Mouse (Mus musculus) heart, adult 2 months (tissue): Measurements from ENCODE around the gene C2. TPM values are rescaled to one million over a fixed set of nuclear protein-coding genes. Genes with fewer than 3 reads are reported as not detected.
A peak's percentile ranks its signal among the peaks of the same experiment; 100 is the strongest.

ENCODE experiments used
- DNase-seq, 2 experiments: peaks; one replicate each; pipeline ENCODE4 v3.0.0; 2021
- H3K27ac ChIP-seq: fragments of 200-600 bp; 2 replicates; pipeline ENCODE4 v1.8.1; 2022
- H3K27me3 ChIP-seq: fragments of 200-500 bp; 2 replicates; pipeline ENCODE4 v1.6.1; 2012; ENCODE audit warnings: mild to moderate bottlenecking, low read length, inconsistent platforms, mixed read lengths; ENCODE audit not compliant: control insufficient read depth, insufficient read depth
- H3K36me3 ChIP-seq: fragments of 200-500 bp; 2 replicates; pipeline ENCODE4 v1.6.1; 2012; ENCODE audit warnings: low read length, inconsistent platforms; ENCODE audit not compliant: control insufficient read depth, insufficient read depth
- H3K4me1 ChIP-seq: fragments of 200-500 bp; 2 replicates; pipeline ENCODE4 v1.6.1; 2011; ENCODE audit warnings: low read length; ENCODE audit not compliant: control insufficient read depth, insufficient read depth
- H3K4me3 ChIP-seq: fragments of 200-600 bp; 2 replicates; pipeline ENCODE4 v1.8.1; 2022
- H3K79me2 ChIP-seq: fragments of 200-500 bp; replicated peaks from 2 replicates; pipeline ENCODE4 v1.6.1; 2012; ENCODE audit warnings: mild to moderate bottlenecking, inconsistent platforms, low read length, moderate library complexity, mixed read lengths; ENCODE audit not compliant: control insufficient read depth, insufficient read depth
- H3K9ac ChIP-seq: fragments of 200-500 bp; 2 replicates; pipeline ENCODE4 v1.6.1; 2012; ENCODE audit warnings: low read depth, mild to moderate bottlenecking, control low read depth, inconsistent platforms, low read length, mixed read lengths
- CTCF ChIP-seq: fragments of 200-600 bp; IDR thresholded peaks from 2 replicates; pipeline ENCODE4 v1.8.1; 2022; ENCODE audit warnings: antibody characterized with exemption, mild to moderate bottlenecking, moderate library complexity
- EP300 ChIP-seq: fragments of 200-500 bp; IDR thresholded peaks from 2 replicates; pipeline ENCODE4 v1.6.1; 2011; ENCODE audit warnings: low read depth, low read length, control low read depth; ENCODE audit not compliant: insufficient read depth
- POLR2A ChIP-seq: fragments of 200-500 bp; IDR thresholded peaks from 2 replicates; pipeline ENCODE4 v1.6.1; 2011; ENCODE audit warnings: mild to moderate bottlenecking, low read depth, low read length, control low read depth; ENCODE audit not compliant: insufficient read depth
- WGBS: fragments of 180-500 bp; shearing (Covaris S2); methylation state at CpG from one replicate; pipeline ENCODE4 v1.1.7; 2018; 5-methylcytosine and 5-hydroxymethylcytosine counted together
- intact Hi-C: fragments of 180-260 bp; cut with DNase I; formaldehyde crosslinking; loops from one replicate; pipeline ENCODE4 v1.15.1; 2025
- long read RNA-seq: library from polyadenylated mRNA; stranded (forward); transcript quantifications from one replicate; pipeline ENCODE4 v2.0.0, GENCODE M21; 2021
- polyA plus RNA-seq: library from polyadenylated mRNA; depleted of rRNA; stranded (reverse); fragments of >200 nt; gene quantifications from 2 replicates; pipeline ENCODE4 v1.2.3, GENCODE M21; 2012; rRNA removed
- total RNA-seq, 2 experiments: library from RNA; stranded (reverse); gene quantifications; 2 replicates each; pipeline ENCODE4 v1.2.3; 2021

The C2 gene
- total RNA-seq (1 to 10 TPM; 1.8 to 3.1 TPM), polyA plus RNA-seq (4.5 and 8.1 TPM in 2 replicates)
- long read RNA-seq, partial matches to known transcripts, result 1 of 3 reads
- long read RNA-seq, other reads (novel, unspliced or antisense), result 0 of 3 reads

DNA sequence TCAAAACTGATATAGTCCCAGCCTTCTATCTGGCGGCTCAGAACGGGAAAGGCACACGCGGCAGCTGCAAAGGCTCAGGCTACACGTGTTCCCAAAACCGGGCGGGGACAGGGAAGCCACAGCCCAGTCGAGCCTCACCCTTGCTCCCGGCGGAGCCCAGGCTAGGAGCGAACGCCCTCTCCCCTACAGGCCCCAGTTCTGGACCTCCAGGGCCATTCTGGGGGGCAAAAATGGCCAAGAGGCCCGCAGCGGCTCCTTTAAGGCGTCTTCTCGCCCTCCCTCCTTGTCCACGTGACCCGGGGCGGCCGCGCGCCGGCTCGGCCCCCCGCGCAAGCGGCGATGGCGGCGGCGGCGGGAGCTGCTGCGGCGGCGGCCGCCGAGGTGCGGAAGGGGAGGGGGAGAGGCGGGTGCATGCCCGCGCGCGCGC is at the start of gene C2, which contains the start of gene Ehmt2:
TSS of gene C2 (minus strand) at position 106 of the 427 bp plus-strand sequence.
TSS of gene Ehmt2 (plus strand) at position 310 of the 427 bp plus-strand sequence.
- intact Hi-C loops, result no loop called here
- Histone ChIP-seq H3K9ac (peak within 1 kb of the TSS; percentile 82), H3K36me3 (no peaks in the 10 kb centered on the region), H3K79me2 (no peaks in the 10 kb centered on the region), H3K27me3 (no peaks in the 10 kb centered on the region), H3K27ac (peak within 1 kb of the TSS; percentile 99), H3K4me1 (peaks cover 5% of the 10 kb centered on the region), H3K4me3 (peak within 1 kb of the TSS; percentile 80)
- no peak for TF ChIP-seq CTCF
- peak; percentile 58 for TF ChIP-seq POLR2A
- TF ChIP-seq EP300, result 0 out of 2 replicates have a peak, but pooled peaks have one; percentile 45
- WGBS, result 2% methylated on average over 19 of the region's 44 CpGs
- DNase-seq, result peak; percentile 90

DNA sequence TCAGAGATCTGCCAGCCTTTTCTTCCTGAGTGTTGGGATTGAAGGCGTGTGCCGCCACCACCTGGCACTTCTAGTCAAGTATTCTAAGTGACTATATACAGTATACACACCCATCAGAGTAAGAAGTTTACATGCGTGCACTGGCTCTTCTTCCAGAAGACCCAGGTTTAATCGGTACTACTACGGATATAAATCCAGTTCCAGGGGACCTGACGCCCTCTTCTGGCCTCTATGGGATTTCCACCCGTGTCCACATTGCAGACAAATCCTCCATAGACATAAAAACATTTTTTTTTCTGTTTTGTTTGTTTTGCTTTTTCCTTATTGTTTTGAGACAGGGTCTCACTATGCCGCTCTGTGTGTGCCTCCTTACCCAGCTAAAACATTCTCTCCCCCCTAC is 49.5 kb upstream of the C2 start:
- H3K4me3 ChIP-seq, result no peak overlapping the region
- no peaks in the 10 kb centered on the region for H3K79me2 ChIP-seq
- no peaks in the 10 kb centered on the region for H3K27me3 ChIP-seq
- no peaks in the 10 kb centered on the region; the same call in 1 of the 2 replicates for H3K4me1 ChIP-seq
- no peaks in the 10 kb centered on the region for H3K36me3 ChIP-seq
- no peak overlapping the region for H3K9ac ChIP-seq
- DNase-seq, result no peak
- WGBS, result 20% methylated on average over 8 of the region's 8 CpGs
- H3K27ac ChIP-seq, result no peak overlapping the region
- TF ChIP-seq EP300, result no peak
- TF ChIP-seq CTCF, result peak; percentile 69
- TF ChIP-seq POLR2A, result no peak
- intact Hi-C loops, result no loop called here

DNA sequence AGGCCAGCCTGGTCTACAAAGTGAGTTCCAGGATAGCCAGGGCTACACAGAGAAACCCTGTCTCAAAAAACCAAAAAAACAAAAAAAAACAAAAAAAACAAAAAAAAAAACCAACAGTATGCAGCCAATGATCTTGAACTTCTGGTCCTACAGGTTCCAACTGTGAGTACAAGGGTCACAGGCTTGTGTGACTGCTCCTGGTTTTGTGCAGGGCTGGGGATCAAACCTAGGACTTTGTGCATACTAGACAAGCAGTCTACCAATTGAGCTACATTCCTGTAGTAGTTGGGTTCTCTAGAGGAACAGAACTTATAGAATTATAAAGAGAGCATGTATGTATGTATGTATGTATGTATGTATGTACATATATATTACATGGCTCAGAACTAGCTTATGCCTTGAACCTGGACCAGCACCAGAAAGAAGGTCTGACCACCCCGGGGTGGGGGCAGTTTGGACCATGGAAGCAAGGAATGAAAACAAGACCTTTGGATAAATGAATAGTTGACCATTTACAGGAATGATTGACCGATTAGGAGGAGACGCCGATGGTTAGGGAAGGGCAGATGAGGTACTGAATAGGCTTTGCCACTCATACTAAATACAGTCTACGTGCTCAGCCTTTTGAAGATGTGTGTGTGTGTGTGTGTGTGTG is 48.5 kb upstream of the C2 start:
- no peak for TF ChIP-seq EP300
- no peak for TF ChIP-seq POLR2A
- no peak for TF ChIP-seq CTCF
- H3K27me3 ChIP-seq, result no peaks in the 10 kb centered on the region
- no peak overlapping the region for H3K4me3 ChIP-seq
- no peak overlapping the region for H3K9ac ChIP-seq
- 88% methylated on average over 5 of the region's 5 CpGs for WGBS
- no peak overlapping the region for H3K27ac ChIP-seq
- no peak for DNase-seq
- H3K4me1 ChIP-seq, result no peaks in the 10 kb centered on the region
- H3K79me2 ChIP-seq, result no peaks in the 10 kb centered on the region
- intact Hi-C loops, result no loop called here
- H3K36me3 ChIP-seq, result no peaks in the 10 kb centered on the region

DNA sequence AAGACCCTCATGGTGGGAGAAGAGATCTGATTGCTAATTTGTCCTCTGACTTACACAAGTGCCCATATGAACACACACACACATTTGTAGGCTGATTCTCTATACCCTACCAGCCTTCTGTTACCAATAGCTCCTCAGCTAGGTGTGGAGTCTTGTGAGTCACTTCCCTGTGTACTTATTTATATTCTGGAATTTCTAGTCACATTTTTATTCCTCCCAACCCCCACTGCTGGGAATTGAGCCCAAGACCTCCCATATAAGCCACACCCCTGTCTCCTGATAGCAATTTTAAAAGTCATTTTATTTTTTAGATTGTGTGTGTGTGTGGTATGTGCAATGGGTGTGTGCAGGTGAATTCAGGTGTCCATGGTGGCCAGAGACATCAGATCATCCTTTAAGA is 46.3 kb upstream of the C2 start:
- intact Hi-C loops, result no loop called here
- no peak for DNase-seq
- H3K27ac ChIP-seq, result no peak overlapping the region
- no peaks in the 10 kb centered on the region for H3K79me2 ChIP-seq
- no peaks in the 10 kb centered on the region for H3K27me3 ChIP-seq
- H3K9ac ChIP-seq, result no peak overlapping the region
- no peaks in the 10 kb centered on the region; the same call in 1 of the 2 replicates for H3K36me3 ChIP-seq
- peaks cover 3% of the 10 kb centered on the region; the same call in 1 of the 2 replicates for H3K4me1 ChIP-seq
- no peak for TF ChIP-seq CTCF
- no peak for TF ChIP-seq POLR2A
- TF ChIP-seq EP300, result no peak
- H3K4me3 ChIP-seq, result no peak overlapping the region

DNA sequence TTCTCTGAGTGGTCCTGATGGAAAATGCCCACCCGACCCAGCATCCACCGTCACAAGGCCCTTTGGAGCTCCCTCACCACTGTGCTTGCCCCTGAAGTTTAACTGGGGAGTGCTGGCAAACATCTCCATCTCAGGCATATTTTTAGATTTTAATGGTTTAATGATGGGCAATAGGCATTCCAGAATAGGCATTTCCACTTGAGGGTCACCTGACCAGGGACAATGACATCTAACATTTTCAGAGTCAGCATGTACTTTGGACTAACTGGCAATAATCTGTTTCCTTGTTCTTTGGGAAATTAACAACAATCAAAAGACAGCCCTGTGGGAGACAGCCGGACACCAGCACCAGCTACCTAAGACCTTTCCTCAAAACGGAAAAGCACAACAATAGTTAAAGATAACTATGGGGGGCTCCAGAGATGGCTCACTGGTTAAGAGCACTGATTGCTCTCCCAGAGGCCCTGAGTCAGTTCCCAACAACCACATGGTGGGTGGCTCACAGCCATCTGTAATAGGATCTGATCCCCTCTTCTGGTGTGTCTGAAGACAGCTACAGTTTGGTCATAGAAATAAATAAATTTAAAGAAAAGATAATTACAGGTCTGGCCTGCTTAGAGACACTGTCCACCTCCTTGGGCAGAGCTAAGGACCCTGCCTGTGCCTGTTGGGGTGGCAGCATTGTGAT is 45.2 kb upstream of the C2 start:
- Histone ChIP-seq H3K79me2 (no peaks in the 10 kb centered on the region), H3K27ac (no peak overlapping the region), H3K4me1 (peaks cover 3% of the 10 kb centered on the region; the same call in 1 of the 2 replicates), H3K27me3 (no peaks in the 10 kb centered on the region), H3K9ac (no peak overlapping the region), H3K4me3 (no peak overlapping the region), H3K36me3 (no peaks in the 10 kb centered on the region; the same call in 1 of the 2 replicates)
- 76% methylated on average over 4 of the region's 4 CpGs for WGBS
- intact Hi-C loops, result no loop called here
- DNase-seq, result no peak
- TF ChIP-seq EP300 (no peak), CTCF (no peak), POLR2A (no peak)
